Mouse (Mus musculus): Measurements from ENCODE around the gene Fbp2.
"Not testable (repeated sequence)": the region's sequence is repeated elsewhere in the genome, so short reads cannot be mapped to it uniquely, and the experiment has no call there.

Gene Fbp2

GRCm38 (mm10) chr13:62863771-62864170 lies 5.5 kb upstream of the Fbp2 start:
- no peak for DNase-seq (ENCODE audit: low spot score)

- no peak for DNase-seq (ENCODE audit: low spot score)
Observed at GRCm38 (mm10) chr13:62862875-62863274, 4.7 kb upstream of the Fbp2 start.

- no peak for DNase-seq (ENCODE audit: low spot score)
Observed at GRCm38 (mm10) chr13:62860068-62860467, 1.8 kb upstream of the Fbp2 start.

GRCm38 (mm10) chr13:62859251-62859650 lies 1.0 kb upstream of the Fbp2 start:
- not testable (repeated sequence) for DNase-seq (ENCODE audit: low spot score)

GRCm38 (mm10) chr13:62856850-62857249 lies 1.4 kb downstream of the Fbp2 start:
- DNase-seq (ENCODE audit: low spot score), result no peak

- DNase-seq (ENCODE audit: low spot score), result peak; percentile 91
Observed at GRCm38 (mm10) chr13:62856305-62856675, 1.9 kb downstream of the Fbp2 start.

GRCm38 (mm10) chr13:62855396-62856304 lies 2.6 kb downstream of the Fbp2 start:
- no peak for DNase-seq (ENCODE audit: low spot score)

GRCm38 (mm10) chr13:62854666-62855065 lies 3.6 kb downstream of the Fbp2 start:
- peak; percentile 76 for DNase-seq (ENCODE audit: low spot score)

GRCm38 (mm10) chr13:62833341-62833740 lies 24.9 kb downstream of the Fbp2 start:
- DNase-seq (ENCODE audit: low spot score), result no peak

GRCm38 (mm10) chr13:62832239-62832638 lies 26.0 kb downstream of the Fbp2 start:
- DNase-seq (ENCODE audit: low spot score), result no peak

GRCm38 (mm10) chr13:62815705-62816104 lies 42.5 kb downstream of the Fbp2 start:
- not testable (repeated sequence) for DNase-seq (ENCODE audit: low spot score)

- DNase-seq (ENCODE audit: low spot score), result peak; percentile 1
Observed at GRCm38 (mm10) chr13:62812713-62813112, 45.5 kb downstream of the Fbp2 start.

- DNase-seq (ENCODE audit: low spot score), result not testable (repeated sequence)
Observed at GRCm38 (mm10) chr13:62807981-62808380, 50.2 kb downstream of the Fbp2 start.
